ENCODE assay signal across 15 mouse cellular contexts in the genomic region with DNA sequence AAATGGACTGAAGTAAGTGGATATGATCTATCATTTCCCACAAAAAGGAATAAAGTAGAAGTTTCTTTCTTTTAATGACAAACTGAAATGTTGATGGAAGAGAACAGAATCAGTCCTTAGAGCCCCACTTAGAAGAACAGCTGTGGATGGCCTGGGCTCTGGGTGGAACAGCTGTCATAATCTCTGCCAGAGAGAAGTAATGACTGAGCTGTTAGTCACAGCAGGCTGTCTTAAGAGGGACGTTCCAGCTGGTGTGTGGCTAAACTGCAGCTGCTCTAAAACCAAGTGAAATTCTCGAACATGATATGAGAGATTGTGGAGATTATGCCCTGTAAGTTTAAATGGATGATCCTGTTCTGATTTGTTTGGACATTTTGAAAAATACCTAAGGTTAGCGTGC. TPM values are rescaled to one million over a fixed set of nuclear protein-coding genes. Genes with fewer than 3 reads are reported as not detected.
A peak's percentile ranks its signal among the peaks of the same experiment; 100 is the strongest.
DNase-seq lines count a peak whose midpoint lies in the region; ATAC-seq and TF ChIP-seq lines count a peak whose summit lies in the region.
"Had no signal": no experiment of that assay in that cellular context is flagged by ENCODE, and none has a peak within 500 bp of the region (broad histone marks: within the 10 kb centered on the region; RNA-seq: fewer than 3 reads in every experiment).

No protein-coding gene starts in this region.

- H3K79me2 ChIP-seq in heart, adult 2 months (replicated peaks; ENCODE audit: control insufficient read depth, insufficient read depth, low read length) = no peaks in the 10 kb centered on the region

- no peaks in the 10 kb centered on the region for H3K9me3 ChIP-seq in heart, embryonic 12.5 days (replicated peaks)
- H3K9me3 ChIP-seq in lung, postnatal 0 days (ENCODE audit: low read length) = no peaks in the 10 kb centered on the region
- H3K9me3 ChIP-seq: forebrain, embryonic 12.5 days; G1E; midbrain, embryonic 15.5 days had no signal

- no peak for ATAC-seq in heart, embryonic 12.5 days (ENCODE audit: insufficient number of reproducible peaks, low FRiP score)
- ATAC-seq in lung, postnatal 0 days = peak; percentile 88
- no peak for ATAC-seq in CD4-positive, CD25-positive, alpha-beta regulatory T cell, adult 4 months
- ATAC-seq: midbrain, embryonic 15.5 days had no signal

- H3K27ac ChIP-seq in heart, adult 2 months = no peak overlapping the region
- no peak overlapping the region for H3K27ac ChIP-seq in heart, embryonic 12.5 days (ENCODE audit: poor library complexity, severe bottlenecking)
- no peak overlapping the region for H3K27ac ChIP-seq in lung, postnatal 0 days (ENCODE audit: low read length)
- H3K27ac ChIP-seq: forebrain, embryonic 12.5 days; liver, embryonic 14.5 days; midbrain, embryonic 15.5 days had no signal

- H3K27me3 ChIP-seq in heart, adult 2 months (ENCODE audit: control insufficient read depth, insufficient read depth, low read length) = no peaks in the 10 kb centered on the region
- H3K27me3 ChIP-seq in heart, embryonic 12.5 days (replicated peaks) = no peaks in the 10 kb centered on the region
- H3K27me3 ChIP-seq in lung, postnatal 0 days (replicated peaks; ENCODE audit: insufficient read depth, low read length) = no peaks in the 10 kb centered on the region
- H3K27me3 ChIP-seq: forebrain, embryonic 12.5 days; midbrain, embryonic 15.5 days had no signal

- H3K9ac ChIP-seq in heart, adult 2 months (ENCODE audit: low read depth, low read length) = no peak overlapping the region
- no peak overlapping the region for H3K9ac ChIP-seq in heart, embryonic 12.5 days
- no peak overlapping the region for H3K9ac ChIP-seq in lung, postnatal 0 days (replicated peaks; ENCODE audit: low read depth)
- H3K9ac ChIP-seq: forebrain, embryonic 12.5 days; liver, embryonic 14.5 days; midbrain, embryonic 15.5 days had no signal

- 74% methylated on average over 3 of the region's 3 CpGs for WGBS in heart, adult 2 months
- 80% methylated on average over 3 of the region's 3 CpGs for WGBS in heart, embryonic 12.5 days
- WGBS in lung, postnatal 0 days = 59% methylated on average over 3 of the region's 3 CpGs
- WGBS in lung, adult 2 months = 79% methylated on average over 3 of the region's 3 CpGs

- H3K4me3 ChIP-seq in heart, adult 2 months = no peak overlapping the region
- H3K4me3 ChIP-seq in heart, embryonic 12.5 days = no peak overlapping the region
- H3K4me3 ChIP-seq in lung, postnatal 0 days (ENCODE audit: low read depth, low read length) = no peak overlapping the region
- H3K4me3 ChIP-seq in lung, adult 2 months (replicated peaks; ENCODE audit: extremely low read depth, low read depth, low read length) = no peak overlapping the region
- H3K4me3 ChIP-seq: forebrain, embryonic 12.5 days; midbrain, embryonic 15.5 days had no signal

- intact Hi-C loops in heart, adult 2 months (cut with DNase I) = no loop called here

- 0 out of 2 replicates have a peak, but pooled peaks have one; percentile 39 for TF ChIP-seq EP300 in heart, adult 2 months (IDR thresholded peaks at IDR 0.05; ENCODE audit: insufficient read depth, low read depth, low read length)
- no peak for TF ChIP-seq EP300 in lung, postnatal 0 days (IDR thresholded peaks at IDR 0.05)

- TF ChIP-seq CTCF in heart, adult 2 months (IDR thresholded peaks at IDR 0.05) = no peak
- no peak for TF ChIP-seq CTCF in lung, postnatal 0 days (IDR thresholded peaks at IDR 0.05)
- TF ChIP-seq CTCF in lung, adult 2 months (IDR thresholded peaks at IDR 0.05; ENCODE audit: insufficient read depth, low read length) = no peak

- DNase-seq in heart, adult 2 months = peak in 1 of 2 experiments; percentile 36
- DNase-seq in lung, postnatal 0 days (ENCODE audit: low spot score) = peak; percentile 74
- no peak for DNase-seq in lung, adult 2 months
- peak; percentile 16 for DNase-seq in fibroblast of lung, adult 2 months (ENCODE audit: low read depth)
- peak; percentile 60 for DNase-seq in retina, embryonic 14.5 days (ENCODE audit: low spot score)
- DNase-seq in thymus, postnatal 25 days = no peak
- DNase-seq: kidney, adult 8-10 months; right cerebral cortex, adult 18-20 months had no signal

- no peaks in the 10 kb centered on the region; the same call in 1 of the 2 replicates for H3K36me3 ChIP-seq in heart, adult 2 months (ENCODE audit: control insufficient read depth, insufficient read depth, low read length)
- peaks cover 34% of the 10 kb centered on the region for H3K36me3 ChIP-seq in heart, embryonic 12.5 days
- peaks cover 4% of the 10 kb centered on the region; the same call in 1 of the 2 replicates for H3K36me3 ChIP-seq in lung, postnatal 0 days (ENCODE audit: insufficient read depth, low read length)

- no peak overlapping the region for H3K4me2 ChIP-seq in heart, embryonic 12.5 days
- no peak overlapping the region for H3K4me2 ChIP-seq in lung, postnatal 0 days (replicated peaks; ENCODE audit: low read depth, low read length)
- H3K4me2 ChIP-seq: forebrain, embryonic 12.5 days; midbrain, embryonic 15.5 days had no signal

- no peaks in the 10 kb centered on the region; the same call in 1 of the 2 replicates for H3K4me1 ChIP-seq in heart, adult 2 months (ENCODE audit: control insufficient read depth, insufficient read depth, low read length)
- H3K4me1 ChIP-seq in heart, embryonic 12.5 days (replicated peaks) = peaks cover 8% of the 10 kb centered on the region
- H3K4me1 ChIP-seq in lung, postnatal 0 days (ENCODE audit: insufficient read depth, low read depth, low read length) = no peaks in the 10 kb centered on the region
- no peaks in the 10 kb centered on the region for H3K4me1 ChIP-seq in lung, adult 2 months (ENCODE audit: control insufficient read depth, insufficient read depth, low read length)
- H3K4me1 ChIP-seq: forebrain, embryonic 12.5 days; midbrain, embryonic 15.5 days had no signal

- no peak for TF ChIP-seq POLR2A in heart, adult 2 months (IDR thresholded peaks at IDR 0.05; ENCODE audit: insufficient read depth, low read depth, low read length)
- no peak for TF ChIP-seq POLR2A in lung, adult 2 months (IDR thresholded peaks at IDR 0.05; ENCODE audit: borderline replicate concordance, extremely low read depth, low read depth, low read length)

RNA-seq across cellular contexts. Expression of a gene that starts 37.4 kb away (rescaled TPM):
- under 1 TPM in 1 of 2 experiments, not detected in 1; 0.08 TPM for total RNA-seq in heart, adult 2 months (2021)
- polyA plus RNA-seq in heart, adult 2 months (2012; rRNA removed) = not detected in 2 replicates
- 0.05 and 0.09 TPM in 2 replicates for polyA plus RNA-seq in heart, embryonic 12.5 days (2016; fragmentation: Nextera tagmentation; extraction: Ambion mirVana)
- 0.07 TPM in 1 of 2 replicates, not detected in the other for polyA plus RNA-seq in lung, postnatal 0 days (2015; fragmentation: Nextera tagmentation; extraction: Ambion mirVana)
- 0.12 TPM in 1 of 2 replicates, not detected in the other for polyA plus RNA-seq in lung, adult 2 months (2012; rRNA removed)
- not detected for polyA plus RNA-seq in CD4-positive, CD25-positive, alpha-beta regulatory T cell, adult 4 months (2017; shearing (Covaris generic))
- total RNA-seq: common myeloid progenitor, adult 5-6 weeks had no signal
- polyA plus RNA-seq: G1E had no signal

Comparison
In these comparisons a context has a peak if more than half of its experiments do, and no peak if none do; other contexts are left out.
1. DNase-seq: peak in lung, postnatal 0 days (single experiment), fibroblast of lung, adult 2 months (single experiment) and retina, embryonic 14.5 days (single experiment); none in lung, adult 2 months (single experiment) and thymus, postnatal 25 days (single experiment).